ENCODE assay signal across 7 mouse cellular contexts in the genomic region with DNA sequence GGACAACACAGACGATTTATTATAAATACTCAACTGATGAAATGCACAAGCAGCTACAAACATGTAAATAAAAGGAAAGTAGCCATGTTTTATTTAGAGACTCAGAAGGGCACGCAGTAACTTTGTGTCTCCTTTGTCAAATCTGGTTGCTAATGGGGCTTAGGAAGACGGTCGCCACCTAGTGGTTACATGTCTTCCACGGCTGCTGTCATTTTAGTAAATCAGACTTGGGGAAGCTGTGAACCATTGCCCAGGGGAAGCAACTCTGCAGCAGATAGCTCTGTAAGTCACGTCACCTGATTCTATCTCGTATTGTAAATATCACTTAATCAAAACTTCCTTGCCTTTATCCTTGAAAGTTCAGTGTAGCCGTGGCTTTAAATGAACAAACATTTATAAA. TPM values are rescaled to one million over a fixed set of nuclear protein-coding genes. Genes with fewer than 3 reads are reported as not detected.
DNase-seq lines count a peak whose midpoint lies in the region; ATAC-seq and TF ChIP-seq lines count a peak whose summit lies in the region.

No protein-coding gene starts in this region.

- no peak overlapping the region for H3K27ac ChIP-seq in forebrain, embryonic 13.5 days
- no peak overlapping the region for H3K27ac ChIP-seq in liver, embryonic 14.5 days
- H3K27ac ChIP-seq in neural tube, embryonic 15.5 days (replicated peaks), result no peak overlapping the region

- H3K9ac ChIP-seq in forebrain, embryonic 13.5 days, result no peak overlapping the region
- no peak overlapping the region for H3K9ac ChIP-seq in liver, embryonic 14.5 days (replicated peaks)
- no peak overlapping the region for H3K9ac ChIP-seq in neural tube, embryonic 15.5 days (replicated peaks)

- no peaks in the 10 kb centered on the region for H3K9me3 ChIP-seq in forebrain, embryonic 13.5 days (replicated peaks)
- no peaks in the 10 kb centered on the region for H3K9me3 ChIP-seq in liver, embryonic 14.5 days (ENCODE audit: control insufficient read depth, low read length)
- H3K9me3 ChIP-seq in neural tube, embryonic 15.5 days (replicated peaks), result no peaks in the 10 kb centered on the region

- H3ac ChIP-seq in C2C12 (ENCODE audit: control insufficient read depth, insufficient read length, low read depth), result no peak overlapping the region

- no peaks in the 10 kb centered on the region for H3K79me3 ChIP-seq in C2C12 (ENCODE audit: low read depth)

- ATAC-seq in forebrain, embryonic 13.5 days, result peak; percentile 48; the same call in 1 of the 2 replicates
- ATAC-seq in liver, embryonic 14.5 days (ENCODE audit: insufficient read depth), result no peak
- ATAC-seq in neural tube, embryonic 15.5 days (ENCODE audit: low FRiP score), result 0 out of 2 replicates have a peak, but pooled peaks have one; percentile 65

- H3K4me1 ChIP-seq in forebrain, embryonic 13.5 days, result no peaks in the 10 kb centered on the region
- no peaks in the 10 kb centered on the region for H3K4me1 ChIP-seq in liver, embryonic 14.5 days (replicated peaks; ENCODE audit: control insufficient read depth in 2 of 2, insufficient read depth in 2 of 2, low read length in 1 of 2)
- H3K4me1 ChIP-seq in neural tube, embryonic 15.5 days, result no peaks in the 10 kb centered on the region

- WGBS in forebrain, embryonic 13.5 days, result 12% methylated on average over 8 of the region's 8 CpGs
- 7% methylated on average over 8 of the region's 8 CpGs for WGBS in liver, embryonic 14.5 days (ENCODE audit: insufficient replicate concordance)
- WGBS in neural tube, embryonic 15.5 days, result 12% methylated on average over 8 of the region's 8 CpGs

- no peak overlapping the region for H3K4me3 ChIP-seq in C2C12 (ENCODE audit: insufficient read depth, poor library complexity, severe bottlenecking)
- H3K4me3 ChIP-seq in forebrain, embryonic 13.5 days, result no peak overlapping the region
- no peak overlapping the region for H3K4me3 ChIP-seq in liver, embryonic 14.5 days (ENCODE audit: insufficient read depth in 1 of 2, low read depth in 2 of 2, low read length in 2 of 2)
- no peak overlapping the region for H3K4me3 ChIP-seq in neural tube, embryonic 15.5 days (replicated peaks)

- peak; percentile 58 for TF ChIP-seq CTCF in C2C12 (IDR thresholded peaks at IDR 0.05; ENCODE audit: control insufficient read depth, insufficient read depth, insufficient read length)
- TF ChIP-seq CTCF in liver, embryonic 14.5 days (IDR thresholded peaks at IDR 0.05; ENCODE audit: low read depth), result peak; percentile 77

- no peaks in the 10 kb centered on the region for H3K27me3 ChIP-seq in C2C12 (ENCODE audit: control insufficient read depth, insufficient read depth, insufficient read length)
- peaks cover 9% of the 10 kb centered on the region; the same call in 1 of the 2 replicates for H3K27me3 ChIP-seq in forebrain, embryonic 13.5 days
- H3K27me3 ChIP-seq in liver, embryonic 14.5 days (ENCODE audit: control insufficient read depth, insufficient read depth, low read length), result no peaks in the 10 kb centered on the region
- H3K27me3 ChIP-seq in neural tube, embryonic 15.5 days (replicated peaks), result peaks cover 3% of the 10 kb centered on the region; the same call in 1 of the 2 replicates

- peak; percentile 90 for DNase-seq in 416B (ENCODE audit: low read depth)
- DNase-seq in brain, adult 2 months (ENCODE audit: low read depth, low spot score), result peak; percentile 84
- peak; percentile 41 to 66 for DNase-seq in kidney, adult 8-10 months
- DNase-seq in liver, embryonic 14.5 days (ENCODE audit: low read depth in 3 of 3, low spot score in 3 of 3), result peak; percentile 46 to 54 (median 50)

- no peaks in the 10 kb centered on the region for H3K36me3 ChIP-seq in C2C12 (ENCODE audit: control insufficient read depth, insufficient read depth)
- H3K36me3 ChIP-seq in forebrain, embryonic 13.5 days (ENCODE audit: poor library complexity, severe bottlenecking), result no peaks in the 10 kb centered on the region
- H3K36me3 ChIP-seq in liver, embryonic 14.5 days (replicated peaks; ENCODE audit: control insufficient read depth, insufficient read depth, low read depth), result no peaks in the 10 kb centered on the region
- H3K36me3 ChIP-seq in neural tube, embryonic 15.5 days, result no peaks in the 10 kb centered on the region

- H3K79me2 ChIP-seq in C2C12 (ENCODE audit: control insufficient read depth, insufficient read depth), result no peaks in the 10 kb centered on the region

- H3K4me2 ChIP-seq in forebrain, embryonic 13.5 days, result no peak overlapping the region
- H3K4me2 ChIP-seq in liver, embryonic 14.5 days (ENCODE audit: low read depth), result no peak overlapping the region
- no peak overlapping the region for H3K4me2 ChIP-seq in neural tube, embryonic 15.5 days

- no peak for TF ChIP-seq EP300 in liver, embryonic 14.5 days (IDR thresholded peaks at IDR 0.05; ENCODE audit: low read depth)

TF ChIP-seq in C2C12, 6 proteins besides CTCF, POLR2A, EP300 and RAD21:
- no peak for TF ChIP-seq MAX (IDR thresholded peaks at IDR 0.05)
- no peak for TF ChIP-seq FOSL1 (IDR thresholded peaks at IDR 0.05; ENCODE audit: insufficient read depth, low read length, poor library complexity, severe bottlenecking)
- TF ChIP-seq CEBPB (IDR thresholded peaks at IDR 0.05; ENCODE audit: low read depth), result no peak
- TF ChIP-seq MYOD1 (IDR thresholded peaks at IDR 0.05; ENCODE audit: control insufficient read depth, insufficient read length, low read depth), result no peak
- no peak for TF ChIP-seq USF1 (IDR thresholded peaks at IDR 0.05; ENCODE audit: low read depth)
- TF ChIP-seq MYOG (IDR thresholded peaks at IDR 0.05; ENCODE audit: control insufficient read depth, extremely low read depth, insufficient read length), result no peak

RNA-seq across cellular contexts. Expression of a gene that starts 7.9 kb away (rescaled TPM):
- polyA plus RNA-seq in C2C12 (2012; fragmentation: generic; extraction: Trizol), result 84.9 TPM
- 55.3 and 64.0 TPM in 2 replicates for polyA plus RNA-seq in forebrain, embryonic 13.5 days (2015; fragmentation: Nextera tagmentation; extraction: Ambion mirVana)
- 16.7 and 28.3 TPM in 2 replicates for polyA plus RNA-seq in liver, embryonic 14.5 days (2012; rRNA removed)
- polyA plus RNA-seq in liver, embryonic 14.5 days (2014; fragmentation: Nextera tagmentation; extraction: Ambion mirVana), result 37.6 and 39.3 TPM in 2 replicates
- polyA plus RNA-seq in neural tube, embryonic 15.5 days (2015; fragmentation: Nextera tagmentation; extraction: Ambion mirVana), result 41.1 and 48.6 TPM in 2 replicates
